Mouse (Mus musculus) spleen, adult 2 months (tissue): ENCODE measurements around the gene Zg16.

Experiments used
- CTCF ChIP-seq: fragments of 200-500 bp; IDR thresholded peaks from 2 replicates; pipeline ENCODE4 v1.5.1; 2011; ENCODE audit warnings: mild to moderate bottlenecking, inconsistent platforms; ENCODE audit not compliant: insufficient read depth, insufficient read length, insufficient replicate concordance; ENCODE audit errors: extremely low read depth
- POLR2A ChIP-seq: fragments of 200-500 bp; IDR thresholded peaks from 2 replicates; pipeline ENCODE4 v1.6.1; 2011; ENCODE audit warnings: low read depth, low read length, inconsistent platforms

DNA sequence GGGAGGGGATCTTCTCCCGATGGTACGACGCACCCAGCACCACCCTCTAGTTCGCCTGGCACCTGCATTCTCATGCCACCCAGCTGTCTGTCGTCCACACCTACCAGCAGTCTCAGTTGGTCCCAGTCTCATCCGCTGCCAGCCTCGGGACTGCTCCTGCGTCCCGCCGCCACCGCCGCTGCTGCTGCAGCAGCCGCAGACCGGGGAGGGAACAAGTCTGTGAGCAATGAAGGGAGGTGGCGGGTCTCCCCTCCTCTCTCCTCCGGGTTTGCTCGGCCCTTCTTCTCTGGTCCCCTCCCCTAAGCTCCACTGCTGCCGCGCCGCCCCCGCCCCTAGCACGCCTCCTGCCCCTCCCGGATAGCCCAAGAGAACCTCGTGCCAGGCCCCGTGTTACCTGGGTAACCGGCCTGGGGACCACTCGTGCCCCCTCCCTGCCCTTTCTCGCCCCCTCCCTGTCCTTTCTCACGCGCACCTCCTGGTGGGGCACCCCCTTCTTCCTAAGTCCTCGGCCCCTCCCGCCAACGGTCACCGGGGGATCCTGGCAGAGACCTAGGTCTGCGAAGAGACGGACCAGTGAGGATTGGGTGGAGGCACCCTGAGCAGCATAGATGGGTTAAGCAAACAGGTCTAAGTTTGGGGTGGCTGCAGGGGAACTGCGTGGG, 66.1 kb downstream of the Zg16 start, which contains the start of the genes Gm42742 and Prrt2:
- TF ChIP-seq CTCF = no peak
- TF ChIP-seq POLR2A = no peak
